ENCODE assay signal across 18 mouse cellular contexts in genomic region chr19:47017831-47018230, GRCm38 (mm10). TPM values are rescaled to one million over a fixed set of nuclear protein-coding genes. Genes with fewer than 3 reads are reported as not detected.
DNase-seq lines count a peak whose midpoint lies in the region; ATAC-seq and TF ChIP-seq lines count a peak whose summit lies in the region.
"Had no signal": no experiment of that assay in that cellular context is flagged by ENCODE, and none has a peak within 500 bp of the region (broad histone marks: within the 10 kb centered on the region; RNA-seq: fewer than 3 reads in every experiment).

No protein-coding gene starts in this region.

- peak overlapping the region in 1 of 2 experiments; percentile 31; a peak in 2 of 4 replicates for H3K4me3 ChIP-seq in ES-E14 (ENCODE audit: insufficient read depth in 1 of 2, low read depth in 1 of 2, low read length in 2 of 2, poor library complexity in 1 of 2, severe bottlenecking in 1 of 2)
- H3K4me3 ChIP-seq in embryonic facial prominence, embryonic 11.5 days (ENCODE audit: low read depth, low read length), result no peak overlapping the region
- H3K4me3 ChIP-seq in hindbrain, embryonic 12.5 days, result peak overlapping the region; percentile 74
- H3K4me3 ChIP-seq in midbrain, postnatal 0 days (ENCODE audit: low read depth, low read length), result peak overlapping the region; percentile 84
- no peak overlapping the region for H3K4me3 ChIP-seq in heart, embryonic 12.5 days
- H3K4me3 ChIP-seq: heart, embryonic 15.5 days; limb, embryonic 13.5 days; lung, embryonic 15.5 days had no signal

- no peak overlapping the region for H3K9ac ChIP-seq in ES-E14 (ENCODE audit: insufficient read depth, low read depth, low read length, poor library complexity, severe bottlenecking)
- H3K9ac ChIP-seq in embryonic facial prominence, embryonic 11.5 days (replicated peaks; ENCODE audit: low read length), result 0 out of 2 replicates have a peak overlapping the region, but pooled peaks have one; percentile 22
- H3K9ac ChIP-seq in hindbrain, embryonic 12.5 days, result peak overlapping the region; percentile 89
- H3K9ac ChIP-seq in midbrain, postnatal 0 days (replicated peaks; ENCODE audit: low read length, poor library complexity, severe bottlenecking), result peak overlapping the region; percentile 50
- H3K9ac ChIP-seq in heart, embryonic 12.5 days, result no peak overlapping the region
- H3K9ac ChIP-seq: heart, embryonic 15.5 days; limb, embryonic 13.5 days; lung, embryonic 15.5 days had no signal

- no peak for ATAC-seq in embryonic facial prominence, embryonic 11.5 days (replicated peaks; ENCODE audit: insufficient number of reproducible peaks, low FRiP score, low TSS enrichment, low read depth)
- ATAC-seq in hindbrain, embryonic 12.5 days (ENCODE audit: low FRiP score), result no peak
- no peak for ATAC-seq in midbrain, postnatal 0 days (ENCODE audit: low FRiP score)
- ATAC-seq in heart, embryonic 12.5 days (ENCODE audit: insufficient number of reproducible peaks, low FRiP score), result no peak
- ATAC-seq: activated CD4-positive, CD25-positive, alpha-beta regulatory T cell, adult 4 months; CD4-positive, CD25-positive, alpha-beta regulatory T cell, adult 4 months had no signal

- peak; percentile 21; the same call in 1 of the 2 replicates for TF ChIP-seq CTCF in midbrain, postnatal 0 days (IDR thresholded peaks at IDR 0.05)

- H3K27ac ChIP-seq in ES-E14 (ENCODE audit: insufficient read depth, low read depth, low read length, poor library complexity, severe bottlenecking), result peak overlapping the region; percentile 84; the same call in 1 of the 2 replicates
- no peak overlapping the region for H3K27ac ChIP-seq in embryonic facial prominence, embryonic 11.5 days (replicated peaks; ENCODE audit: low read depth, low read length)
- peak overlapping the region; percentile 89 for H3K27ac ChIP-seq in hindbrain, embryonic 12.5 days
- H3K27ac ChIP-seq in midbrain, postnatal 0 days (ENCODE audit: low read depth, low read length), result peak overlapping the region; percentile 65
- H3K27ac ChIP-seq in heart, embryonic 12.5 days (ENCODE audit: poor library complexity, severe bottlenecking), result no peak overlapping the region
- H3K27ac ChIP-seq: heart, embryonic 15.5 days; limb, embryonic 13.5 days; lung, embryonic 15.5 days had no signal

- H3K4me1 ChIP-seq in ES-E14 (ENCODE audit: control insufficient read depth in 2 of 2, insufficient read depth in 2 of 2, low read length in 2 of 2, poor library complexity in 1 of 2), result peaks cover 6 to 9% of the 10 kb centered on the region in 2 experiments
- H3K4me1 ChIP-seq in embryonic facial prominence, embryonic 11.5 days (ENCODE audit: control insufficient read depth, insufficient read depth, low read length), result peaks cover 4% of the 10 kb centered on the region; the same call in 1 of the 2 replicates
- peaks cover 16% of the 10 kb centered on the region for H3K4me1 ChIP-seq in hindbrain, embryonic 12.5 days
- H3K4me1 ChIP-seq in midbrain, postnatal 0 days (ENCODE audit: insufficient read depth, low read length), result peaks cover 2% of the 10 kb centered on the region
- H3K4me1 ChIP-seq in heart, embryonic 12.5 days (replicated peaks), result peaks cover 19% of the 10 kb centered on the region

- peak; percentile 76 for DNase-seq in ES-E14 (ENCODE audit: low read depth, low spot score)
- no peak for DNase-seq in embryonic facial prominence, embryonic 11.5 days (ENCODE audit: low spot score)
- peak; percentile 39 for DNase-seq in midbrain, postnatal 0 days (ENCODE audit: low spot score)
- DNase-seq in frontal cortex, postnatal 36 days (ENCODE audit: low spot score in 2 of 2), result no peak
- no peak for DNase-seq in adrenal gland, postnatal 14 days
- DNase-seq in testis, postnatal 14 days (ENCODE audit: low spot score), result no peak
- DNase-seq: embryo, embryonic 11 days; kidney, adult 8-10 months; right cerebral cortex, adult 18-20 months; thymus, postnatal 14 days had no signal

- H3K9me3 ChIP-seq in ES-E14 (ENCODE audit: control insufficient read depth, insufficient read depth, low read depth, low read length), result no peaks in the 10 kb centered on the region
- H3K9me3 ChIP-seq in embryonic facial prominence, embryonic 11.5 days (replicated peaks; ENCODE audit: control insufficient read depth, low read length), result no peaks in the 10 kb centered on the region
- H3K9me3 ChIP-seq in hindbrain, embryonic 12.5 days (replicated peaks), result no peaks in the 10 kb centered on the region
- H3K9me3 ChIP-seq in midbrain, postnatal 0 days (ENCODE audit: low read length), result no peaks in the 10 kb centered on the region
- H3K9me3 ChIP-seq in heart, embryonic 12.5 days (replicated peaks), result no peaks in the 10 kb centered on the region
- H3K9me3 ChIP-seq: heart, embryonic 15.5 days; limb, embryonic 13.5 days; lung, embryonic 15.5 days had no signal

- in situ Hi-C loops in ES-E14 (cut with MboI; ENCODE audit: low sequenced_read_pairs in 2 of 2, unreplicated experiment in 2 of 2), result no loop called here

- peaks cover 8% of the 10 kb centered on the region; the same call in 1 of the 2 replicates for H3K36me3 ChIP-seq in ES-E14 (ENCODE audit: control insufficient read depth, insufficient read depth, low read length, poor library complexity, severe bottlenecking)
- no peaks in the 10 kb centered on the region; the same call in 1 of the 2 replicates for H3K36me3 ChIP-seq in embryonic facial prominence, embryonic 11.5 days (replicated peaks; ENCODE audit: control insufficient read depth, insufficient read depth, low read depth, low read length)
- H3K36me3 ChIP-seq in hindbrain, embryonic 12.5 days, result peaks cover 14% of the 10 kb centered on the region
- peaks cover 3% of the 10 kb centered on the region for H3K36me3 ChIP-seq in midbrain, postnatal 0 days (ENCODE audit: insufficient read depth, low read length)
- no peaks in the 10 kb centered on the region for H3K36me3 ChIP-seq in heart, embryonic 12.5 days
- H3K36me3 ChIP-seq: heart, embryonic 15.5 days; limb, embryonic 13.5 days; lung, embryonic 15.5 days had no signal

- H3K4me2 ChIP-seq in embryonic facial prominence, embryonic 11.5 days (ENCODE audit: low read depth, low read length), result no peak overlapping the region
- peak overlapping the region; percentile 56 for H3K4me2 ChIP-seq in hindbrain, embryonic 12.5 days (replicated peaks)
- peak overlapping the region; percentile 62 for H3K4me2 ChIP-seq in midbrain, postnatal 0 days (ENCODE audit: low read depth, low read length, poor library complexity, severe bottlenecking)
- H3K4me2 ChIP-seq in heart, embryonic 12.5 days, result no peak overlapping the region
- H3K4me2 ChIP-seq: heart, embryonic 15.5 days; limb, embryonic 13.5 days; lung, embryonic 15.5 days had no signal

- peaks cover 37% of the 10 kb centered on the region for H3K27me3 ChIP-seq in embryonic facial prominence, embryonic 11.5 days (ENCODE audit: control insufficient read depth, insufficient read depth, low read length)
- H3K27me3 ChIP-seq in hindbrain, embryonic 12.5 days, result peaks cover 31% of the 10 kb centered on the region
- H3K27me3 ChIP-seq in midbrain, postnatal 0 days (ENCODE audit: insufficient read depth, low read length), result no peaks in the 10 kb centered on the region
- peaks cover 57% of the 10 kb centered on the region for H3K27me3 ChIP-seq in heart, embryonic 12.5 days (replicated peaks)

- 4% methylated on average over 3 of the region's 3 CpGs for WGBS in embryonic facial prominence, embryonic 11.5 days
- WGBS in hindbrain, embryonic 12.5 days, result 3% methylated on average over 3 of the region's 3 CpGs
- WGBS in midbrain, postnatal 0 days, result 5% methylated on average over 3 of the region's 3 CpGs
- WGBS in heart, embryonic 12.5 days, result 18% methylated on average over 3 of the region's 3 CpGs

TF ChIP-seq in ES-E14, 5 proteins besides CTCF, POLR2A, EP300 and RAD21 (continues in another document):
- TF ChIP-seq ZC3H11A (IDR thresholded peaks at IDR 0.05; ENCODE audit: borderline replicate concordance, low read depth, low read length), result no peak
- TF ChIP-seq HCFC1 (IDR thresholded peaks at IDR 0.05; ENCODE audit: borderline replicate concordance, insufficient read depth, low read length), result no peak

RNA-seq across cellular contexts. Expression of gene Nt5c2, which starts 2.9 kb away (rescaled TPM):
- 26.9 and 27.0 TPM in 2 replicates for total RNA-seq in ES-E14 (2012; rRNA removed)
- polyA plus RNA-seq in embryonic facial prominence, embryonic 11.5 days (2014; fragmentation: Nextera tagmentation; extraction: Ambion mirVana), result 72.5 and 90.4 TPM in 2 replicates
- 85.3 and 89.1 TPM in 2 replicates for polyA plus RNA-seq in hindbrain, embryonic 12.5 days (2016; fragmentation: Nextera tagmentation; extraction: Ambion mirVana)
- total RNA-seq in midbrain, postnatal 0 days (2014; rRNA removed), result 64.1 and 68.1 TPM in 2 replicates
- polyA plus RNA-seq in midbrain, postnatal 0 days (2015; fragmentation: Nextera tagmentation; extraction: Ambion mirVana), result 81.8 and 83.0 TPM in 2 replicates
- polyA plus RNA-seq in heart, embryonic 12.5 days (2016; fragmentation: Nextera tagmentation; extraction: Ambion mirVana), result 108 and 111 TPM in 2 replicates
- 79.8 and 82.3 TPM in 2 replicates for total RNA-seq in adrenal gland, postnatal 14 days (2021)

RNA-seq across cellular contexts. Expression of gene Ina, which starts 3.3 kb away (rescaled TPM):
- 9.8 and 18.4 TPM in 2 replicates for total RNA-seq in ES-E14 (2012; rRNA removed)
- polyA plus RNA-seq in embryonic facial prominence, embryonic 11.5 days (2014; fragmentation: Nextera tagmentation; extraction: Ambion mirVana), result 37.0 and 49.6 TPM in 2 replicates
- polyA plus RNA-seq in hindbrain, embryonic 12.5 days (2016; fragmentation: Nextera tagmentation; extraction: Ambion mirVana), result 578 and 632 TPM in 2 replicates
- total RNA-seq in midbrain, postnatal 0 days (2014; rRNA removed), result 229 and 248 TPM in 2 replicates
- polyA plus RNA-seq in midbrain, postnatal 0 days (2015; fragmentation: Nextera tagmentation; extraction: Ambion mirVana), result 294 and 310 TPM in 2 replicates
- 0.24 and 0.86 TPM in 2 replicates for polyA plus RNA-seq in heart, embryonic 12.5 days (2016; fragmentation: Nextera tagmentation; extraction: Ambion mirVana)
- 7.5 and 9.6 TPM in 2 replicates for total RNA-seq in adrenal gland, postnatal 14 days (2021)
- total RNA-seq: monocyte, adult 5-6 weeks had no signal
- polyA plus RNA-seq: activated CD4-positive, CD25-positive, alpha-beta regulatory T cell, adult 4 months; CD4-positive, CD25-positive, alpha-beta regulatory T cell, adult 4 months had no signal

RNA-seq across cellular contexts. Expression of gene Pcgf6, which starts 32.9 kb away (rescaled TPM):
- total RNA-seq in ES-E14 (2012; rRNA removed), result 34.0 and 40.2 TPM in 2 replicates
- 35.8 and 38.1 TPM in 2 replicates for polyA plus RNA-seq in embryonic facial prominence, embryonic 11.5 days (2014; fragmentation: Nextera tagmentation; extraction: Ambion mirVana)
- polyA plus RNA-seq in hindbrain, embryonic 12.5 days (2016; fragmentation: Nextera tagmentation; extraction: Ambion mirVana), result 30.4 and 31.1 TPM in 2 replicates
- 26.3 and 29.2 TPM in 2 replicates for total RNA-seq in midbrain, postnatal 0 days (2014; rRNA removed)
- 21.8 and 23.6 TPM in 2 replicates for polyA plus RNA-seq in midbrain, postnatal 0 days (2015; fragmentation: Nextera tagmentation; extraction: Ambion mirVana)
- polyA plus RNA-seq in heart, embryonic 12.5 days (2016; fragmentation: Nextera tagmentation; extraction: Ambion mirVana), result 12.9 and 14.5 TPM in 2 replicates
- 8.4 and 9.4 TPM in 2 replicates for total RNA-seq in adrenal gland, postnatal 14 days (2021)

RNA-seq across cellular contexts. Expression of gene Taf5, which starts 49.7 kb away (rescaled TPM):
- total RNA-seq in ES-E14 (2012; rRNA removed), result 17.1 and 19.2 TPM in 2 replicates
- polyA plus RNA-seq in embryonic facial prominence, embryonic 11.5 days (2014; fragmentation: Nextera tagmentation; extraction: Ambion mirVana), result 12.8 and 13.4 TPM in 2 replicates
- polyA plus RNA-seq in hindbrain, embryonic 12.5 days (2016; fragmentation: Nextera tagmentation; extraction: Ambion mirVana), result 10.7 and 11.2 TPM in 2 replicates
- total RNA-seq in midbrain, postnatal 0 days (2014; rRNA removed), result 8.6 and 10.8 TPM in 2 replicates
- 2.9 and 3.0 TPM in 2 replicates for polyA plus RNA-seq in midbrain, postnatal 0 days (2015; fragmentation: Nextera tagmentation; extraction: Ambion mirVana)
- polyA plus RNA-seq in heart, embryonic 12.5 days (2016; fragmentation: Nextera tagmentation; extraction: Ambion mirVana), result 7.1 and 7.5 TPM in 2 replicates
- total RNA-seq in adrenal gland, postnatal 14 days (2021), result 4.3 and 4.6 TPM in 2 replicates

Comparison
In these comparisons a context has a peak if more than half of its experiments do, and no peak if none do; other contexts are left out.
1. DNase-seq: peak in ES-E14 (single experiment) and midbrain, postnatal 0 days (single experiment); none in embryonic facial prominence, embryonic 11.5 days (single experiment), frontal cortex, postnatal 36 days (0 of 2), adrenal gland, postnatal 14 days (single experiment) and testis, postnatal 14 days (single experiment).
2. H3K27ac ChIP-seq: peak in ES-E14 (single experiment), hindbrain, embryonic 12.5 days (single experiment) and midbrain, postnatal 0 days (single experiment); none in embryonic facial prominence, embryonic 11.5 days (single experiment) and heart, embryonic 12.5 days (single experiment).
3. H3K4me3 ChIP-seq: peak in hindbrain, embryonic 12.5 days (single experiment) and midbrain, postnatal 0 days (single experiment); none in embryonic facial prominence, embryonic 11.5 days (single experiment) and heart, embryonic 12.5 days (single experiment).
4. H3K9ac ChIP-seq: peak in embryonic facial prominence, embryonic 11.5 days (single experiment), hindbrain, embryonic 12.5 days (single experiment) and midbrain, postnatal 0 days (single experiment); none in ES-E14 (single experiment) and heart, embryonic 12.5 days (single experiment).
5. H3K4me2 ChIP-seq: peak in hindbrain, embryonic 12.5 days (single experiment) and midbrain, postnatal 0 days (single experiment); none in embryonic facial prominence, embryonic 11.5 days (single experiment) and heart, embryonic 12.5 days (single experiment).
6. RNA of gene Ina, which starts 3.3 kb away (polyA plus RNA-seq): 578 to 632 TPM in hindbrain, embryonic 12.5 days, 294 to 310 TPM in midbrain, postnatal 0 days and 37.0 to 49.6 TPM in embryonic facial prominence, embryonic 11.5 days; 0.24 to 0.86 TPM in heart, embryonic 12.5 days; every median in the first group is over 10 times any median in the second.